Mouse (Mus musculus) CH12F3 (cell line): Measurements from ENCODE around the gene Foxp1.

Experiments used
- in situ Hi-C: fragments of 300-500 bp; cut with MboI; formaldehyde crosslinking; loops from 2 replicates; pipeline ENCODE4 v1.14.3; 2020; ENCODE audit warnings: low sequenced_read_pairs

The Foxp1 gene

GRCm38 (mm10) chr6:99105979-99106378 is 416.5 kb downstream of the Foxp1 start:
- in situ Hi-C loops: no loop called here

- in situ Hi-C loops: no loop called here
These were observed 418.1 kb downstream of the Foxp1 start for GRCm38 (mm10) chr6:99104446-99104845.

GRCm38 (mm10) chr6:99103911-99104310 is 418.6 kb downstream of the Foxp1 start:
- in situ Hi-C loops: no loop called here

- in situ Hi-C loops: no loop called here
These were observed 421.0 kb downstream of the Foxp1 start for GRCm38 (mm10) chr6:99101489-99101908.

- in situ Hi-C loops: no loop called here
These were observed 422.2 kb downstream of the Foxp1 start for GRCm38 (mm10) chr6:99100331-99100730.

GRCm38 (mm10) chr6:99099781-99100180 is 422.7 kb downstream of the Foxp1 start:
- in situ Hi-C loops: no loop called here

GRCm38 (mm10) chr6:99097191-99097590 is 425.3 kb downstream of the Foxp1 start:
- in situ Hi-C loops: no loop called here

- in situ Hi-C loops: no loop called here
These were observed 425.8 kb downstream of the Foxp1 start for GRCm38 (mm10) chr6:99096776-99097166.

- in situ Hi-C loops: no loop called here
These were observed 426.3 kb downstream of the Foxp1 start for GRCm38 (mm10) chr6:99096105-99096775.

- in situ Hi-C loops: no loop called here
These were observed 427.1 kb downstream of the Foxp1 start for GRCm38 (mm10) chr6:99095185-99096104.

GRCm38 (mm10) chr6:99094339-99094989 is 428.1 kb downstream of the Foxp1 start:
- in situ Hi-C loops: no loop called here

GRCm38 (mm10) chr6:99093856-99094255 is 428.7 kb downstream of the Foxp1 start:
- in situ Hi-C loops: no loop called here

- in situ Hi-C loops: no loop called here
These were observed 429.3 kb downstream of the Foxp1 start for GRCm38 (mm10) chr6:99093208-99093607.

- in situ Hi-C loops: no loop called here
These were observed 430.7 kb downstream of the Foxp1 start for GRCm38 (mm10) chr6:99091799-99092198.

GRCm38 (mm10) chr6:99087598-99087997 is 434.9 kb downstream of the Foxp1 start:
- in situ Hi-C loops: no loop called here

GRCm38 (mm10) chr6:99084956-99085355 is 437.6 kb downstream of the Foxp1 start:
- in situ Hi-C loops: no loop called here

- in situ Hi-C loops: no loop called here
These were observed 441.3 kb downstream of the Foxp1 start for GRCm38 (mm10) chr6:99081259-99081658.

- in situ Hi-C loops: no loop called here
These were observed 443.3 kb downstream of the Foxp1 start for GRCm38 (mm10) chr6:99079041-99079835.

- in situ Hi-C loops: no loop called here
These were observed 444.4 kb downstream of the Foxp1 start for GRCm38 (mm10) chr6:99078089-99078488.
